Mouse (Mus musculus): Measurements from ENCODE around the gene Tnrc18. TPM values are rescaled to one million over a fixed set of nuclear protein-coding genes. Genes with fewer than 3 reads are reported as not detected.

Tnrc18 gene
- polyA plus RNA-seq (2014; fragmentation: Illumina TruSeq; extraction: RNeasy Lipid Tissue Mini Kit (QIAGEN cat#74804); ENCODE audit: low read depth, low replicate concordance) = 2.2 TPM

DNA sequence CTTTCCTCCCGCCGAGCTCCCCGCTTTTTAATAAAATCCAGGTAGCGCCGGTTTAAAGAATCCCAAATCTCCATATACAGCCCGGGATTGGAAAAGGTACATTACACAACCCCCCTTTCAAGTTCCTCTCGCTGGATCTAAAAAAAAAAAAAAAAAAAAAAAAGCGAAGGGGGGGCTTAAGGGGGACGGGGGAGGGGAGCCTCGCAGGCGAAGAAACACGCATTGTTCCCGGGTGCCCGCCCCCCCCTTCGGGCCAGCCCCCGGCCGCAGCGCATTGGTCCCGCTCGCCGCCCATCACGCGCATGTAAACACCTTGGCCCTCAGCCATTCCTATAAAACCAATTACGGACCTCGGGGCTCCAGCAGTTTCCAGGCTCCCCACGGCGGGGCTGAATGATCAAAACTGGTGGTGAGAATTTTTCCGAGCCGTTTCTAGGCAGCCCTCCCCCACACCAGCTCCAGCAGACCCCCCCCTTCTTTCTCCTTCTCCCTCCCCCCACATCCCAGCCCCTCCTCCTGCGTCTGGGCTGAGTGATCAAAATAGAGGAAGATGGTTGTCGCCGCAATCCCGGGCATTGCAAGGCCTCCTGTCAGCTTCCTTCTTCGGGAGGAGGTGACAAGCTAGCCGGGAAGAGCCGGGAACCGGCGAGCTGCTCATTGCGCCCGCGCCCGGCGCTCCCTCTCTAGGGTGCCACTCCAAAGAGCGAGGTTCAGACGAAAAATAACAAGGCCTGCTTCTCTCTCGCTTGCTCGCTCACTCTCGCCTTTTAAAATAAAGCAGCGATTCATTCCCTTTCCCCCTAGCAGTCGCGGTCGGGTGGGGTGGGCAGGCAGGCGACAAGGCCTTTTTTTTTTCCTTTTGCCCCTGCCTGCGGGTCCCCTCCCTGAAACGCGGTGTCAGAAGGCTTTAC lies at the start of gene Tnrc18:
Gene Tnrc18 (minus strand): TSS at position 139 of the 911 bp plus-strand sequence.

DNA sequence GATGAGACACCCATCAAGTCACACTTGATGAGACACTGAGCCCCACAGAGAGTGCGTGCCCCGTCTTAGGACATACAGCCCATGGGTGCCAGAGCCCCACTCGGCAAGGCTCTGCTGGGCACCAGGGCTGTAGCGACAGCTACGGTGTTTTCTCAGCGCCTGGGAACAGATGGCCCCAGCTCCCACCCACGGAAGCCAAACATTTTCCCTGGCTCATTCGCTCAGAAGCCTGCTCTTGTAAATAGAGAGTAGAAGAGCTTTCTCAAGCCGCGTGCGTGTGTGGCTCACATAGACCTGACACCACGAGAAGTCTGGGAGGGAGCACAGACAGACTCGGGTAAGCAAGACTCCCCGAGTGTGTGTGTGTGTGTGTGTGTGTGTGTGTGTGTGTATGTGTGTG lies 125.2 kb downstream of the Tnrc18 start, which contains the start of gene Slc29a4:
Gene Slc29a4 (plus strand): TSS at position 265 of the 400 bp plus-strand sequence.

Other genes starting within 250 kb of the Tnrc18 start
- gene Mmd2, start 208.9 kb downstream of the Tnrc18 start, polyA plus RNA-seq (2014; fragmentation: Illumina TruSeq; extraction: RNeasy Lipid Tissue Mini Kit (QIAGEN cat#74804); ENCODE audit: low read depth, low replicate concordance) = 27.8 TPM
- 25.3 TPM for gene Wipi2, start 190.0 kb downstream of the Tnrc18 start, polyA plus RNA-seq (2014; fragmentation: Illumina TruSeq; extraction: RNeasy Lipid Tissue Mini Kit (QIAGEN cat#74804); ENCODE audit: low read depth, low replicate concordance)
- gene Slc29a4, start 125.2 kb downstream of the Tnrc18 start, polyA plus RNA-seq (2014; fragmentation: Illumina TruSeq; extraction: RNeasy Lipid Tissue Mini Kit (QIAGEN cat#74804); ENCODE audit: low read depth, low replicate concordance) = 0.07 TPM
- gene Fbxl18, start 77.8 kb upstream of the Tnrc18 start, polyA plus RNA-seq (2014; fragmentation: Illumina TruSeq; extraction: RNeasy Lipid Tissue Mini Kit (QIAGEN cat#74804); ENCODE audit: low read depth, low replicate concordance) = 1.1 TPM
- 306 TPM for gene Actb, start 89.1 kb upstream of the Tnrc18 start, polyA plus RNA-seq (2014; fragmentation: Illumina TruSeq; extraction: RNeasy Lipid Tissue Mini Kit (QIAGEN cat#74804); ENCODE audit: low read depth, low replicate concordance)
- gene Fscn1, start 142.7 kb upstream of the Tnrc18 start, polyA plus RNA-seq (2014; fragmentation: Illumina TruSeq; extraction: RNeasy Lipid Tissue Mini Kit (QIAGEN cat#74804); ENCODE audit: low read depth, low replicate concordance) = 1.2 TPM